Mouse (Mus musculus) liver, adult 2 months (tissue): ENCODE data around the gene Pcdh19. TPM values are rescaled to one million over a fixed set of nuclear protein-coding genes. Genes with fewer than 3 reads are reported as not detected.

Experiments used
- DNase-seq: peaks from one replicate; pipeline ENCODE4 v3.0.0-alpha.2; 2011; ENCODE audit warnings: low read depth, low spot score; ENCODE audit errors: extremely low read depth
- H3K27ac ChIP-seq: fragments of 200-500 bp; replicated peaks from 2 replicates; pipeline ENCODE4 v1.5.1; 2012; ENCODE audit warnings: low read depth, mild to moderate bottlenecking, control low read depth, inconsistent platforms, low read length; ENCODE audit not compliant: insufficient read depth
- H3K27me3 ChIP-seq: fragments of 200-500 bp; 2 replicates; pipeline ENCODE4 v1.6.1; 2012; ENCODE audit warnings: mild to moderate bottlenecking, moderate library complexity, low read length, inconsistent platforms; ENCODE audit not compliant: control insufficient read depth, insufficient read depth
- H3K36me3 ChIP-seq: fragments of 200-500 bp; 2 replicates; pipeline ENCODE4 v1.6.1; 2012; ENCODE audit warnings: low read length, inconsistent platforms; ENCODE audit not compliant: control insufficient read depth, insufficient read depth
- H3K4me1 ChIP-seq: fragments of 200-500 bp; 2 replicates; pipeline ENCODE4 v1.6.1; 2011; ENCODE audit warnings: low read length; ENCODE audit not compliant: control insufficient read depth, insufficient read depth
- H3K4me3 ChIP-seq: fragments of 200-500 bp; 2 replicates; pipeline ENCODE4 v1.5.1; 2011; ENCODE audit warnings: low read depth, mild to moderate bottlenecking, control low read depth, low read length, moderate library complexity; ENCODE audit not compliant: insufficient read depth
- H3K79me2 ChIP-seq: fragments of 200-500 bp; 2 replicates; pipeline ENCODE4 v1.6.1; 2012; ENCODE audit warnings: inconsistent platforms, mild to moderate bottlenecking, low read length, moderate library complexity; ENCODE audit not compliant: control insufficient read depth, insufficient read depth
- H3K9ac ChIP-seq: fragments of 200-500 bp; 2 replicates; pipeline ENCODE4 v1.6.1; 2012; ENCODE audit warnings: low read depth, mild to moderate bottlenecking, control low read depth, inconsistent platforms, low read length
- CTCF ChIP-seq: fragments of 200-500 bp; IDR thresholded peaks from 2 replicates; pipeline ENCODE4 v1.5.1; 2011; ENCODE audit warnings: low read depth, low read length, control low read depth
- POLR2A ChIP-seq: fragments of 200-500 bp; IDR thresholded peaks from 2 replicates; pipeline ENCODE4 v1.6.1; 2011; ENCODE audit warnings: low read length, control low read depth; ENCODE audit not compliant: insufficient read depth; ENCODE audit errors: extremely low read depth
- WGBS: fragments of 180-500 bp; shearing (Covaris S2); methylation state at CpG from one replicate; pipeline ENCODE4 v1.1.7; 2018; 5-methylcytosine and 5-hydroxymethylcytosine counted together
- polyA plus RNA-seq: library from polyadenylated mRNA; depleted of rRNA; stranded (reverse); fragments of >200 nt; gene quantifications from 2 replicates; pipeline ENCODE4 v1.2.3, GENCODE M21; 2012
- total RNA-seq: library from RNA; depleted of rRNA; stranded (reverse); fragments of >200 nt; gene quantifications from 2 replicates; pipeline ENCODE4 v1.2.3, GENCODE M21; 2014

The Pcdh19 gene
- total and polyA plus RNA-seq, 2 experiments = under 0.01 TPM; not detected in 1

- WGBS = 74% methylated on average over 4 of the region's 4 CpGs
- Histone ChIP-seq H3K36me3 (no peaks in the 10 kb centered on the region), H3K27me3 (no peaks in the 10 kb centered on the region), H3K4me1 (no peaks in the 10 kb centered on the region; the same call in 1 of the 2 replicates), H3K4me3 (no peak overlapping the region), H3K9ac (no peak overlapping the region), H3K79me2 (no peaks in the 10 kb centered on the region), H3K27ac (no peak overlapping the region)
- no peak for DNase-seq
- TF ChIP-seq POLR2A (no peak), CTCF (no peak)
These were observed 33.6 kb downstream of the Pcdh19 start for GRCm38 (mm10) chrX:133655196-133655595.

- Histone ChIP-seq H3K4me3 (no peak overlapping the region), H3K36me3 (no peaks in the 10 kb centered on the region), H3K27ac (no peak overlapping the region), H3K27me3 (no peaks in the 10 kb centered on the region), H3K4me1 (no peaks in the 10 kb centered on the region; the same call in 1 of the 2 replicates), H3K79me2 (no peaks in the 10 kb centered on the region), H3K9ac (no peak overlapping the region)
- TF ChIP-seq CTCF (no peak), POLR2A (no peak)
- DNase-seq = no peak
- 90% methylated on average over 3 of the region's 3 CpGs for WGBS
These were observed 35.7 kb downstream of the Pcdh19 start for GRCm38 (mm10) chrX:133653071-133653470.

- TF ChIP-seq CTCF (no peak), POLR2A (no peak)
- H3K27me3 ChIP-seq = no peaks in the 10 kb centered on the region
- DNase-seq = no peak
- no peaks in the 10 kb centered on the region; the same call in 1 of the 2 replicates for H3K4me1 ChIP-seq
- 23% methylated on average over 3 of the region's 3 CpGs for WGBS
- H3K27ac ChIP-seq = no peak overlapping the region
- H3K9ac ChIP-seq = no peak overlapping the region
- H3K79me2 ChIP-seq = no peaks in the 10 kb centered on the region
- H3K4me3 ChIP-seq = no peak overlapping the region
- no peaks in the 10 kb centered on the region for H3K36me3 ChIP-seq
These were observed 38.4 kb downstream of the Pcdh19 start for GRCm38 (mm10) chrX:133650379-133650778.

GRCm38 (mm10) chrX:133647809-133648208, 41.0 kb downstream of the Pcdh19 start:
- H3K27ac ChIP-seq = no peak overlapping the region
- H3K4me1 ChIP-seq = no peaks in the 10 kb centered on the region; the same call in 1 of the 2 replicates
- no peak overlapping the region for H3K4me3 ChIP-seq
- no peak for TF ChIP-seq CTCF
- no peak for TF ChIP-seq POLR2A
- DNase-seq = no peak
- WGBS = 72% methylated on average over 2 of the region's 2 CpGs
- H3K79me2 ChIP-seq = no peaks in the 10 kb centered on the region
- no peaks in the 10 kb centered on the region for H3K27me3 ChIP-seq
- H3K36me3 ChIP-seq = no peaks in the 10 kb centered on the region
- no peak overlapping the region for H3K9ac ChIP-seq

GRCm38 (mm10) chrX:133639445-133639844, 49.3 kb downstream of the Pcdh19 start:
- Histone ChIP-seq H3K27ac (no peak overlapping the region), H3K9ac (no peak overlapping the region), H3K27me3 (no peaks in the 10 kb centered on the region), H3K36me3 (no peaks in the 10 kb centered on the region), H3K79me2 (no peaks in the 10 kb centered on the region), H3K4me1 (no peaks in the 10 kb centered on the region), H3K4me3 (no peak overlapping the region)
- no peak for DNase-seq
- no peak for TF ChIP-seq CTCF
- no peak for TF ChIP-seq POLR2A

- Histone ChIP-seq H3K36me3 (no peaks in the 10 kb centered on the region), H3K27me3 (no peaks in the 10 kb centered on the region), H3K9ac (no peak overlapping the region), H3K27ac (no peak overlapping the region), H3K4me1 (no peaks in the 10 kb centered on the region), H3K79me2 (no peaks in the 10 kb centered on the region), H3K4me3 (no peak overlapping the region)
- no peak for DNase-seq
- no peak for TF ChIP-seq POLR2A
- no peak for TF ChIP-seq CTCF
- 63% methylated on average over 8 of the region's 8 CpGs for WGBS
These were observed 59.2 kb downstream of the Pcdh19 start for GRCm38 (mm10) chrX:133629538-133629937.
